Mouse (Mus musculus) hindbrain, embryonic 14.5 days (tissue): ENCODE measurements around the gene Copz2. TPM values are rescaled to one million over a fixed set of nuclear protein-coding genes. Genes with fewer than 3 reads are reported as not detected.

Experiments
- ATAC-seq: fragments of 200-750 bp; cut with Nextera tagmentation; 2 replicates; pipeline ENCODE4 v1.8.0; 2017; ENCODE audit warnings: moderate number of reproducible peaks, mild to moderate bottlenecking, moderate TSS enrichment, moderate library complexity; ENCODE audit not compliant: low FRiP score
- DNase-seq: peaks from one replicate; pipeline ENCODE4 v3.0.0-alpha.2; 2015; ENCODE audit warnings: low spot score
- H3K27ac ChIP-seq: fragments of 300-500 bp; sonication (generic); 2 replicates; pipeline ENCODE4 v1.5.1; 2014; ENCODE audit warnings: mild to moderate bottlenecking, moderate library complexity
- H3K27me3 ChIP-seq: fragments of 300-500 bp; sonication (generic); 2 replicates; pipeline ENCODE4 v1.6.1; 2014; ENCODE audit warnings: mild to moderate bottlenecking, low read length, mixed read lengths; ENCODE audit not compliant: control insufficient read depth, insufficient read depth
- H3K36me3 ChIP-seq: fragments of 300-500 bp; sonication (generic); replicated peaks from 2 replicates; pipeline ENCODE4 v1.6.1; 2014; ENCODE audit not compliant: control insufficient read depth, insufficient read depth
- H3K4me1 ChIP-seq: fragments of 300-500 bp; sonication (generic); replicated peaks from 2 replicates; pipeline ENCODE4 v1.6.1; 2014; ENCODE audit warnings: antibody characterized with exemption, low read length, mixed read lengths; ENCODE audit not compliant: control insufficient read depth, insufficient read depth
- H3K4me2 ChIP-seq: fragments of 300-500 bp; sonication (generic); replicated peaks from 2 replicates; pipeline ENCODE4 v1.6.1; 2014; ENCODE audit warnings: mild to moderate bottlenecking, moderate library complexity
- H3K4me3 ChIP-seq: fragments of 300-500 bp; sonication (generic); replicated peaks from 2 replicates; pipeline ENCODE4 v1.5.1; 2014; ENCODE audit warnings: mild to moderate bottlenecking, low read length
- H3K9ac ChIP-seq: fragments of 300-500 bp; sonication (generic); 2 replicates; pipeline ENCODE4 v1.6.1; 2014
- H3K9me3 ChIP-seq: fragments of 300-500 bp; sonication (generic); 2 replicates; pipeline ENCODE4 v1.6.1; 2016; ENCODE audit warnings: low read length; ENCODE audit not compliant: control insufficient read depth
- WGBS: fragments of 180-500 bp; shearing (Covaris S2); extraction: QIAGEN DNeasy Blood & Tissue Kit; methylation state at CpG from one replicate; pipeline ENCODE4 v1.1.7; 2014; 5-methylcytosine and 5-hydroxymethylcytosine counted together
- polyA plus RNA-seq: library from polyadenylated mRNA; unstranded; fragments of >200 nt; fragmentation: Nextera tagmentation; extraction: Ambion mirVana; gene quantifications from 2 replicates; pipeline ENCODE4 v1.2.1, GENCODE M21; 2014

Copz2 gene
- polyA plus RNA-seq, 1 experiment from 2014 or later: 29.7 TPM

GRCm38 (mm10) chr11:96832973-96833372 lies 16.7 kb upstream of the Copz2 start:
- H3K4me2 ChIP-seq: no peak overlapping the region
- H3K4me3 ChIP-seq: no peak overlapping the region
- ATAC-seq (no peak), DNase-seq (no peak)
- H3K9ac ChIP-seq: no peak overlapping the region
- H3K4me1 ChIP-seq: peaks cover 16% of the 10 kb centered on the region
- no peaks in the 10 kb centered on the region for H3K9me3 ChIP-seq
- 69% methylated on average over 2 of the region's 2 CpGs for WGBS
- H3K27me3 ChIP-seq: no peaks in the 10 kb centered on the region
- no peak overlapping the region for H3K27ac ChIP-seq
- peaks cover 1% of the 10 kb centered on the region for H3K36me3 ChIP-seq

GRCm38 (mm10) chr11:96834127-96834526 lies 15.5 kb upstream of the Copz2 start:
- H3K27ac ChIP-seq: no peak overlapping the region
- no peak overlapping the region for H3K4me3 ChIP-seq
- H3K36me3 ChIP-seq: no peaks in the 10 kb centered on the region
- no peak for DNase-seq
- H3K4me2 ChIP-seq: no peak overlapping the region
- no peak for ATAC-seq
- H3K9ac ChIP-seq: no peak overlapping the region
- no peaks in the 10 kb centered on the region for H3K27me3 ChIP-seq
- 93% methylated on average over 1 of the region's 1 CpGs for WGBS
- no peaks in the 10 kb centered on the region for H3K9me3 ChIP-seq
- H3K4me1 ChIP-seq: peaks cover 6% of the 10 kb centered on the region

- Histone ChIP-seq H3K27me3 (no peaks in the 10 kb centered on the region), H3K4me2 (no peak overlapping the region), H3K36me3 (no peaks in the 10 kb centered on the region), H3K9me3 (no peaks in the 10 kb centered on the region), H3K27ac (no peak overlapping the region), H3K4me3 (no peak overlapping the region), H3K4me1 (no peaks in the 10 kb centered on the region), H3K9ac (no peak overlapping the region)
- ATAC-seq (no peak), DNase-seq (no peak)
- whole genome bisulfite sequencing: 29% methylated on average over 9 of the region's 9 CpGs
Observed at GRCm38 (mm10) chr11:96837298-96837697, 12.4 kb upstream of the Copz2 start.

GRCm38 (mm10) chr11:96838341-96838740 lies 11.3 kb upstream of the Copz2 start:
- H3K9ac ChIP-seq: no peak overlapping the region
- 79% methylated on average over 4 of the region's 4 CpGs for WGBS

GRCm38 (mm10) chr11:96839428-96839827 lies 10.2 kb upstream of the Copz2 start:
- no peaks in the 10 kb centered on the region for H3K9me3 ChIP-seq
- ATAC-seq: no peak
- no peaks in the 10 kb centered on the region for H3K36me3 ChIP-seq
- DNase-seq: no peak
- no peak overlapping the region for H3K4me3 ChIP-seq
- no peak overlapping the region for H3K9ac ChIP-seq
- 77% methylated on average over 7 of the region's 7 CpGs for WGBS
- no peaks in the 10 kb centered on the region for H3K4me1 ChIP-seq
- H3K27me3 ChIP-seq: no peaks in the 10 kb centered on the region
- H3K4me2 ChIP-seq: no peak overlapping the region
- H3K27ac ChIP-seq: no peak overlapping the region

More at GRCm38 (mm10) chr11:96838341-96838740, 11.3 kb upstream of the Copz2 start:
- no peak overlapping the region for H3K4me2 ChIP-seq
- no peaks in the 10 kb centered on the region for H3K27me3 ChIP-seq
- ATAC-seq (no peak), DNase-seq (no peak)
- no peak overlapping the region for H3K4me3 ChIP-seq
- H3K27ac ChIP-seq: no peak overlapping the region
- no peaks in the 10 kb centered on the region for H3K9me3 ChIP-seq
- H3K4me1 ChIP-seq: no peaks in the 10 kb centered on the region
- no peaks in the 10 kb centered on the region for H3K36me3 ChIP-seq

- Histone ChIP-seq H3K27me3 (no peaks in the 10 kb centered on the region), H3K9me3 (no peaks in the 10 kb centered on the region), H3K9ac (no peak overlapping the region), H3K4me1 (no peaks in the 10 kb centered on the region), H3K27ac (no peak overlapping the region), H3K4me3 (no peak overlapping the region), H3K36me3 (no peaks in the 10 kb centered on the region), H3K4me2 (no peak overlapping the region)
- DNase-seq: no peak
- 78% methylated on average over 3 of the region's 3 CpGs for WGBS
- ATAC-seq: no peak
Observed at GRCm38 (mm10) chr11:96839877-96840276, 9.8 kb upstream of the Copz2 start.

GRCm38 (mm10) chr11:96840290-96840689 lies 9.4 kb upstream of the Copz2 start:
- DNase-seq (no peak), ATAC-seq (no peak)
- Histone ChIP-seq H3K9ac (no peak overlapping the region), H3K4me2 (no peak overlapping the region), H3K36me3 (no peaks in the 10 kb centered on the region), H3K27ac (no peak overlapping the region), H3K9me3 (no peaks in the 10 kb centered on the region), H3K27me3 (no peaks in the 10 kb centered on the region), H3K4me1 (no peaks in the 10 kb centered on the region), H3K4me3 (no peak overlapping the region)
- WGBS: 39% methylated on average over 8 of the region's 8 CpGs

- Histone ChIP-seq H3K9ac (no peak overlapping the region), H3K4me1 (no peaks in the 10 kb centered on the region), H3K27me3 (no peaks in the 10 kb centered on the region), H3K27ac (no peak overlapping the region), H3K9me3 (no peaks in the 10 kb centered on the region), H3K4me2 (no peak overlapping the region), H3K36me3 (no peaks in the 10 kb centered on the region), H3K4me3 (no peak overlapping the region)
- 67% methylated on average over 3 of the region's 3 CpGs for WGBS
- ATAC-seq: no peak
- DNase-seq: no peak
Observed at GRCm38 (mm10) chr11:96843627-96844026, 6.0 kb upstream of the Copz2 start.

GRCm38 (mm10) chr11:96847240-96847639 lies 2.4 kb upstream of the Copz2 start:
- Histone ChIP-seq H3K4me2 (no peak overlapping the region), H3K27me3 (peaks cover 11% of the 10 kb centered on the region), H3K4me3 (no peak overlapping the region), H3K4me1 (peaks cover 9% of the 10 kb centered on the region), H3K9me3 (no peaks in the 10 kb centered on the region), H3K27ac (no peak overlapping the region), H3K9ac (no peak overlapping the region), H3K36me3 (no peaks in the 10 kb centered on the region)
- DNase-seq (no peak), ATAC-seq (no peak)
- 78% methylated on average over 3 of the region's 3 CpGs for WGBS

- 49% methylated on average over 9 of the region's 9 CpGs for WGBS
- H3K4me1 ChIP-seq: peaks cover 9% of the 10 kb centered on the region
- H3K4me2 ChIP-seq: no peak overlapping the region
- H3K27ac ChIP-seq: no peak overlapping the region
- DNase-seq (no peak), ATAC-seq (no peak)
- no peak overlapping the region for H3K4me3 ChIP-seq
- no peaks in the 10 kb centered on the region for H3K36me3 ChIP-seq
- H3K27me3 ChIP-seq: peaks cover 11% of the 10 kb centered on the region
- no peaks in the 10 kb centered on the region for H3K9me3 ChIP-seq
- no peak overlapping the region for H3K9ac ChIP-seq
Observed at GRCm38 (mm10) chr11:96848694-96849093, 976 bp upstream of the Copz2 start.
